Mouse (Mus musculus) brown adipose tissue, adult 24 weeks (tissue): Measurements from ENCODE around the gene Myo1h. TPM values are rescaled to one million over a fixed set of nuclear protein-coding genes. Genes with fewer than 3 reads are reported as not detected.

Experiments used
- H3K27ac ChIP-seq: fragments of 200-500 bp; replicated peaks from 2 replicates; pipeline ENCODE4 v1.5.1; 2012; ENCODE audit warnings: low read depth, mild to moderate bottlenecking, low read length
- H3K4me1 ChIP-seq: fragments of 200-500 bp; 2 replicates; pipeline ENCODE4 v1.6.1; 2012; ENCODE audit warnings: low read length, mixed read lengths; ENCODE audit not compliant: control insufficient read depth, insufficient read depth, insufficient read length
- H3K4me3 ChIP-seq: fragments of 200-500 bp; 2 replicates; pipeline ENCODE4 v1.5.1; 2012; ENCODE audit warnings: low read depth, mild to moderate bottlenecking, low read length, moderate library complexity; ENCODE audit not compliant: insufficient read depth
- polyA plus RNA-seq: library from polyadenylated mRNA; stranded (reverse); fragments of >200 nt; gene quantifications from 2 replicates; pipeline ENCODE4 v1.2.4, GENCODE M21; 2012; ENCODE audit not compliant: missing spikeins, insufficient read depth, insufficient read length

The Myo1h gene
- not detected in 2 replicates for polyA plus RNA-seq

- H3K27ac ChIP-seq: no peak within 1 kb of the TSS
- H3K4me3 ChIP-seq: no peak within 1 kb of the TSS
- H3K4me1 ChIP-seq: no peaks in the 10 kb centered on the region
Measured at GRCm38 (mm10) chr5:114288874-114289273, at the start of gene Myo1h. Gene Myo1h (plus strand): TSS chr5:114289166.

DNA sequence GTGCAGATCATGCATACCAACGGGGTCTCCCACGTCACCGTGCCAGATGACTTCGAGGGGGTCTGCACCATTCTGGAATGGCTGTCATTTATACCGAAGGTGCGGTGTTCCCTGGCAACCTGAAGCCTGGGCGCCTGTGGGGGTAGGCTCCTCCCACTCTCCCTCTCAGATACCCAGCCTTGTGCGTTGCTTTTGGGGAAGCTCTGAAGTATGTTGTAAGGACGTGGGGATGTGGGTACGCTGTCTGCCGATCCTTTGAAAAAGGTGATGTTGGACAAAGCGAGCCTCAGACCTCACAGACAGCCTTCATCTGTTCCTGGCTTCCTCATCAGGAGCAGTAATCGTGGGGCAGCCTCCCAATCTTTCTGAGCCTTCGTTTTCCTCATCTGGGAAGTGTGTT lies 49.2 kb upstream of the Myo1h start:
- Histone ChIP-seq H3K4me1 (no peaks in the 10 kb centered on the region), H3K27ac (no peak overlapping the region)

GRCm38 (mm10) chr5:114246465-114246864 lies 42.5 kb upstream of the Myo1h start:
- Histone ChIP-seq H3K4me1 (no peaks in the 10 kb centered on the region), H3K4me3 (no peak overlapping the region), H3K27ac (no peak overlapping the region)

More for the DNA sequence above, 49.2 kb upstream of the Myo1h start:
- no peak overlapping the region for H3K4me3 ChIP-seq

- Histone ChIP-seq H3K27ac (no peak overlapping the region), H3K4me1 (no peaks in the 10 kb centered on the region)
Measured at GRCm38 (mm10) chr5:114248174-114248589, 40.8 kb upstream of the Myo1h start.

GRCm38 (mm10) chr5:114259495-114259894 lies 29.5 kb upstream of the Myo1h start:
- Histone ChIP-seq H3K27ac (no peak overlapping the region), H3K4me1 (no peaks in the 10 kb centered on the region), H3K4me3 (no peak overlapping the region)

More at GRCm38 (mm10) chr5:114248174-114248589, 40.8 kb upstream of the Myo1h start:
- H3K4me3 ChIP-seq: no peak overlapping the region

DNA sequence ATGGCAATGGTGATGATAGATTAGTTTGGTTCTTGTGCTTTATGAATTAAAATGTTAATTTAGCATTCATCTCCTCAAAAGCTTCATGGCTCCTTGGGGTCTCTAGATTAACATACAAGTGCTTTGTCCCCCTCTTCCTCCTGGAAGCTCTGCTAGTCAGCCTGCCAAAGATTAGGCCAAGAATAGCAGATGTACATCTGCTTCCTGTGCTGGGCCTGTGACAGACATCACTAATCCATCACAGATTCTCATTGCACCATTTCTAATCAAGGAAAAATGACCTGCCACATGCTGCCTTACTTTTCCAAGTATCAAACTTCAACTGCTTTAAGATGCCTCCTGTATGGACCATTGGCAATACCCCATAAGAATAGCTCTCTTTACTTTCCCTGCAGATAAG lies 27.5 kb upstream of the Myo1h start:
- Histone ChIP-seq H3K4me1 (no peaks in the 10 kb centered on the region), H3K4me3 (no peak overlapping the region), H3K27ac (no peak overlapping the region)

DNA sequence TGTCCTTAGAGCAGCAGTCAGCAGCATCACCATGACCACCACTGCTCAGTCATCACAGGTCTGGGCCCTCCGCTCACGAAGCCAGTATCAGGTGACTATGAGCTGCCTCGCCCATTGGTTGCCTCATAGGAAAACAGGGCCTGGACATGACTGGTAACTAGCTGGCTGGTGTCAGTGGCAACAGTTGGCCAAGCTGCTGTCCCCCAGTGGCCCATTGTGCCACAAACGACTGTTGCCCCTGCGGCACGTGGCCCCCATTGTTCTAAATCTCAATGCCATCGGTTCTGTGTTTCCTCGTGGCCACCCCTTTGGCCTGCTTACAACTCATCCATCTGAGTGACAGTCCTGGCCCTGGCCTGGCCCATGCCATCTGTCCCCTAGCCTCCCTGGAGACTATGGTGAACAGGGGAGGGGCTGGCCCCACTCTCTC lies 24.9 kb upstream of the Myo1h start:
- H3K4me3 ChIP-seq: no peak overlapping the region
- H3K4me1 ChIP-seq: no peaks in the 10 kb centered on the region
- H3K27ac ChIP-seq: no peak overlapping the region

DNA sequence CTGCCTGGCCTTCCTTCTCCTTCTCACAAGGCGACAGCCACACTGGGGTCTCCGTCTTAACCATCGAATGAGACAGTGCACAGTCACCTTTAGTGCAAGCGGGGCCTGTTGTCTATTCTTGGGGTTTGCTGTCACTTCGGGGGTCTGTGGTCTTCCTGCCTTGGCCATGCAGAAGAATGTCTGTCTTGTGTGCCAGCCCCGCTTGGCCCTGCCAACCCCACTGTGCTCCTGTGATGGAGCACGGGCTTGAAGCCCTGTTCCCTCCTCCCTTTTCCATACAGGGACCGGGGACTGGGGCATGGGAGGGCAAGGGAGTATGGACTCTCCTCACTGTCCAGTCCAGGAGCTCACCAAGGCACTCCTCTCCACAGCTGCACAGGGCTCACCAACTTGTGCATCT lies 24.2 kb upstream of the Myo1h start:
- Histone ChIP-seq H3K4me3 (no peak overlapping the region), H3K4me1 (no peaks in the 10 kb centered on the region), H3K27ac (no peak overlapping the region)

DNA sequence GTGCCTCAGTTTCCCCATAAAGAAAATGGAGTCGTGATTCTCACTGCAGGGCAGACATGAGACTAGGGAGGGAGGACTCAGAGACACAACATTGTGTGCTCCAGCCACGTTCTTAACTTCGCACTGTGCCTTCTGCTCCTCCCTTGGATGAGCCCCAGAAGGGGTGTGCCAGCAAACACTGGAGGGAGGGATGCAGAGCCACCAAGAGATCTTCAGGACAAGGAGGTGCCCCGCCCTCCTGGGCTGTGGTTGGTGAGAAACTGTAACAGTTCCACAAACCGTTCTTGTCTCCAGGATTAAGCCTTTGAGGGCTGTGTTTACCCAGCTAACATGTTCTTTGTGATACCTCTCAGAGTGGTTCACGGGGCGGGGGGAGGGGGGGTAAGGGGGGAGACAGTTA lies 20.3 kb upstream of the Myo1h start:
- no peaks in the 10 kb centered on the region for H3K4me1 ChIP-seq
- H3K27ac ChIP-seq: no peak overlapping the region
- H3K4me3 ChIP-seq: no peak overlapping the region

GRCm38 (mm10) chr5:114269499-114269898 lies 19.5 kb upstream of the Myo1h start:
- Histone ChIP-seq H3K27ac (no peak overlapping the region), H3K4me3 (no peak overlapping the region), H3K4me1 (no peaks in the 10 kb centered on the region)

DNA sequence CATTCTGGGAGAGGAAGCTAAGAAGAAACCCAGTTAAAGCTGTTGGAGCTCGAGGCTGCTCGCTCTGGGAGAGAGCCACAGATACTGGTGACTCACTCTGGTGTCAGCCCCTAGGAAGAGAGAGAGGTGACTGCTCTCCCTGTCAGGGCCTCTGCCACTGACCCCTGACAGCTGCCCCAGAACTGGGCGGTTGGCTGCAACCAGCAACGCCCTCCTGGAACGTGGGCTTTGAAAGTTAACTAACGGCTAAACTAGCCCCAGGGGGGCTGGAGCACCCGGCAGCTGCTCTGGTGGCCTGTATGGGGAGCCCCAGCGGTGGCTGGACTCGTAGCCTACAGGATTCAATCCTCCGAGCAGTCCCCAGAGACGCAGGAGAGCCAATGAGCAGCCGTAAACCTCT lies 19.0 kb upstream of the Myo1h start:
- Histone ChIP-seq H3K4me3 (no peak overlapping the region), H3K4me1 (no peaks in the 10 kb centered on the region)

DNA sequence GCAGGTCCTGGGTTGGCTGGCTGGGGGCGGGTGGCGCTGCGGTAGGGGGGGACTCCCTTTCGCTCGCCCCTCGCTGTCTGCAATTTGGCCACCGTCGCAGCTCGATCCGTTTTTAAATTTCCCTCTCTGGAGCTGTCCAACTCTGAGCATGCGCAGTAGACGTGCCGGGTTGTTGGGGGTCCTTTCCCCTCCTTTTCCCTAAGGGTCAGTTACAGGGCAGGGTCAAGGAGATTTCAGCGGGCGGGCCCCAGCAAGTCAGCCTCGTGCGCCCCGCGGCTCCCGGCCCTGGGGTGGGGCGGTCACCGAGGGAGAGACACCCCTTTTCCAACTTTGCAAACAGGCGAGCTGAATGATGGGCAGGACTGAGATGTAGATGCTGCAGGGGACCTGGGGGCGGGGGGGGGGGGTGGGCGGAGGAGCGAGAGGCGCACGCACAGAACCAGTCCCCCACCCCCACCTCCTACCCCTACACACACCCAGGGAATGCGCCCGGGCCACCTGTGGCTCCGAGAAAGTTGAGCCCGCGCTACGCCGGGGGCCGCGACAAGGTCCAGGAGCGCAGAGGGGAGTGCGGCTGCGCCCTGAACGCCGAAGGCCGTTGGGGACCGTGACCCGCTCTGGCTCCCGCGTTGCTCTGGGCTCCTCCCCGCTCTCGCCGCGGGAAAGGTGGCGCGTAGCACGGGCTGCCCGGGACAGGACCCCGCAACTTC lies 15.1 kb upstream of the Myo1h start, which contains the start of gene Foxn4:
Gene Foxn4 (minus strand): TSS at position 115 of the 710 bp plus-strand sequence.
- Histone ChIP-seq H3K4me3 (peak within 1 kb of the TSS; percentile 38; the same call in 1 of the 2 replicates), H3K27ac (no peak within 1 kb of the TSS), H3K4me1 (no peaks in the 10 kb centered on the region)

More for the DNA sequence above, 19.0 kb upstream of the Myo1h start:
- H3K27ac ChIP-seq: no peak overlapping the region

- H3K4me1 ChIP-seq: no peaks in the 10 kb centered on the region
- no peak overlapping the region for H3K4me3 ChIP-seq
- H3K27ac ChIP-seq: no peak overlapping the region
Measured at GRCm38 (mm10) chr5:114275339-114275738, 13.6 kb upstream of the Myo1h start.

DNA sequence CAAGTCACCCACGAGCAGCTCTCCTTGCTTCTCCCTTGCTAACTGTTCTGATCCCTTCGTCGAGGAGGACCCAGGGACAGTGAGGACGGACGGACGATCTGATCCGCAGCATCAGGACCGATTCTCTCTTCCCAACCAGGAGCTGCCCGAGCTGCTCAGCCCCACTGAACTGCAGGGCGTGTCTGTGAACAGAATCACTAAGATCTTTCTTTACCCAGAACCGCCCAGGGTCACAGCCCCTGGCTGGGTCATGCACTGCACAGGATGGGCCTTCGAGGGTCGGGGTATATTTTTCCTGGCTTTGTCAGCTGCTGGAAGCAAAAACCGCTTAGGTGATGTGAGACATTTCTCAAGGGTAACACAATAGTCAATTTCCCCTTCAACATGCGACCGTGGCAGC lies 13.0 kb upstream of the Myo1h start:
- Histone ChIP-seq H3K27ac (no peak overlapping the region), H3K4me1 (no peaks in the 10 kb centered on the region), H3K4me3 (no peak overlapping the region)

GRCm38 (mm10) chr5:114279382-114280143 lies 9.4 kb upstream of the Myo1h start:
- Histone ChIP-seq H3K4me3 (no peak overlapping the region), H3K27ac (no peak overlapping the region), H3K4me1 (no peaks in the 10 kb centered on the region)
